Mouse (Mus musculus) embryonic facial prominence, embryonic 10.5 days (tissue): ENCODE results near the gene Rhot2. TPM values are rescaled to one million over a fixed set of nuclear protein-coding genes. Genes with fewer than 3 reads are reported as not detected.
"Not testable (repeated sequence)": the region's sequence is repeated elsewhere in the genome, so short reads cannot be mapped to it uniquely, and the experiment has no call there.

ENCODE experiments used
- DNase-seq: peaks from one replicate; pipeline ENCODE4 v3.0.0-alpha.2; 2017; ENCODE audit warnings: low spot score
- H3K27ac ChIP-seq: fragments of 300-500 bp; sonication (generic); replicated peaks from 2 replicates; pipeline ENCODE4 v1.5.1; 2016; ENCODE audit warnings: mild to moderate bottlenecking
- H3K27me3 ChIP-seq: fragments of 300-500 bp; sonication (generic); replicated peaks from 2 replicates; pipeline ENCODE4 v1.6.1; 2016; ENCODE audit warnings: low read depth, mild to moderate bottlenecking; ENCODE audit not compliant: poor library complexity, severe bottlenecking
- H3K36me3 ChIP-seq: fragments of 300-500 bp; sonication (generic); replicated peaks from 2 replicates; pipeline ENCODE4 v1.6.1; 2016; ENCODE audit warnings: mild to moderate bottlenecking, moderate library complexity
- H3K4me1 ChIP-seq: fragments of 300-500 bp; sonication (generic); 2 replicates; pipeline ENCODE4 v1.6.1; 2016
- H3K4me3 ChIP-seq: fragments of 300-500 bp; sonication (generic); 2 replicates; pipeline ENCODE4 v1.5.1; 2016; ENCODE audit warnings: mild to moderate bottlenecking, moderate library complexity
- H3K9me3 ChIP-seq: fragments of 300-500 bp; sonication (generic); 2 replicates; pipeline ENCODE4 v1.6.1; 2016; ENCODE audit warnings: mild to moderate bottlenecking
- WGBS: fragments of 180-500 bp; shearing (Covaris S2); methylation state at CpG from one replicate; pipeline ENCODE4 v1.1.7; 2016; 5-methylcytosine and 5-hydroxymethylcytosine counted together
- polyA plus RNA-seq: library from polyadenylated mRNA; unstranded; fragments of >200 nt; fragmentation: Nextera tagmentation; extraction: Ambion mirVana; gene quantifications from 2 replicates; pipeline ENCODE4 v1.2.1, GENCODE M21; 2016

Rhot2 gene
- polyA plus RNA-seq, 1 experiment from 2014 or later = 27.2 TPM

GRCm38 (mm10) chr17:25871566-25871965 lies 26.9 kb upstream of the Rhot2 start:
- H3K27ac ChIP-seq, DNase-seq, H3K27me3 ChIP-seq, H3K36me3 ChIP-seq, H3K4me3 ChIP-seq, H3K9me3 ChIP-seq: not testable (repeated sequence)
- H3K4me1 ChIP-seq = peaks cover 50% of the 10 kb centered on the region

GRCm38 (mm10) chr17:25869954-25870353 lies 25.3 kb upstream of the Rhot2 start:
- DNase-seq = no peak
- Histone ChIP-seq H3K27me3 (no peaks in the 10 kb centered on the region), H3K36me3 (no peaks in the 10 kb centered on the region), H3K4me1 (peaks cover 41% of the 10 kb centered on the region), H3K27ac (no peak overlapping the region), H3K9me3 (no peaks in the 10 kb centered on the region), H3K4me3 (no peak overlapping the region)
- WGBS = 91% methylated on average over 2 of the region's 2 CpGs

GRCm38 (mm10) chr17:25869498-25869897 lies 24.8 kb upstream of the Rhot2 start:
- 0 out of 2 replicates have a peak overlapping the region, but pooled peaks have one; percentile 6 for H3K4me3 ChIP-seq
- H3K4me1 ChIP-seq = peaks cover 41% of the 10 kb centered on the region
- 87% methylated on average over 8 of the region's 8 CpGs for WGBS
- DNase-seq = no peak
- no peaks in the 10 kb centered on the region for H3K9me3 ChIP-seq
- H3K27me3 ChIP-seq = no peaks in the 10 kb centered on the region
- H3K27ac ChIP-seq = no peak overlapping the region
- H3K36me3 ChIP-seq = no peaks in the 10 kb centered on the region

GRCm38 (mm10) chr17:25868601-25869191 lies 24.0 kb upstream of the Rhot2 start, which contains the start of gene Mcrip2:
TSS of gene Mcrip2 (minus strand) at chr17:25868764.
- peak within 1 kb of the TSS; percentile 80 for H3K27ac ChIP-seq
- peaks cover 4% of the 10 kb centered on the region; the same call in 1 of the 2 replicates for H3K36me3 ChIP-seq
- no peaks in the 10 kb centered on the region for H3K9me3 ChIP-seq
- under 1% methylated on average over 24 of the region's 24 CpGs for WGBS
- H3K27me3 ChIP-seq = no peaks in the 10 kb centered on the region
- peaks cover 33% of the 10 kb centered on the region for H3K4me1 ChIP-seq
- peak within 1 kb of the TSS; percentile 92 for H3K4me3 ChIP-seq
- DNase-seq = peak; percentile 85

GRCm38 (mm10) chr17:25867836-25868600 lies 23.4 kb upstream of the Rhot2 start:
- DNase-seq = peak; percentile 73
- Histone ChIP-seq H3K27ac (peak overlapping the region; percentile 80), H3K9me3 (no peaks in the 10 kb centered on the region), H3K27me3 (no peaks in the 10 kb centered on the region), H3K4me1 (peaks cover 30% of the 10 kb centered on the region), H3K4me3 (peak overlapping the region; percentile 92), H3K36me3 (peaks cover 4% of the 10 kb centered on the region; the same call in 1 of the 2 replicates)
- WGBS = 1% methylated on average over 42 of the region's 42 CpGs

- no peaks in the 10 kb centered on the region for H3K9me3 ChIP-seq
- DNase-seq = no peak
- peaks cover 25% of the 10 kb centered on the region for H3K4me1 ChIP-seq
- no peak overlapping the region; the same call in 1 of the 2 replicates for H3K27ac ChIP-seq
- H3K4me3 ChIP-seq = peak overlapping the region; percentile 92
- H3K27me3 ChIP-seq = no peaks in the 10 kb centered on the region
- H3K36me3 ChIP-seq = peaks cover 4% of the 10 kb centered on the region; the same call in 1 of the 2 replicates
- 15% methylated on average over 7 of the region's 7 CpGs for WGBS
These were observed 22.8 kb upstream of the Rhot2 start for GRCm38 (mm10) chr17:25867509-25867835.

- H3K27ac ChIP-seq = no peak overlapping the region
- WGBS = 90% methylated on average over 3 of the region's 3 CpGs
- H3K27me3 ChIP-seq = no peaks in the 10 kb centered on the region
- peaks cover 4% of the 10 kb centered on the region; the same call in 1 of the 2 replicates for H3K36me3 ChIP-seq
- H3K9me3 ChIP-seq = no peaks in the 10 kb centered on the region
- H3K4me1 ChIP-seq = peaks cover 34% of the 10 kb centered on the region
- no peak overlapping the region for H3K4me3 ChIP-seq
- no peak for DNase-seq
These were observed 21.5 kb upstream of the Rhot2 start for GRCm38 (mm10) chr17:25866172-25866571.

GRCm38 (mm10) chr17:25865288-25865687 lies 20.6 kb upstream of the Rhot2 start:
- WGBS = 89% methylated on average over 11 of the region's 11 CpGs
- Histone ChIP-seq H3K9me3 (no peaks in the 10 kb centered on the region), H3K27me3 (no peaks in the 10 kb centered on the region), H3K4me3 (no peak overlapping the region), H3K27ac (no peak overlapping the region), H3K4me1 (peaks cover 43% of the 10 kb centered on the region), H3K36me3 (peaks cover 4% of the 10 kb centered on the region; the same call in 1 of the 2 replicates)
- no peak for DNase-seq

GRCm38 (mm10) chr17:25864311-25864710 lies 19.7 kb upstream of the Rhot2 start:
- no peak for DNase-seq
- no peak overlapping the region for H3K4me3 ChIP-seq
- H3K27me3 ChIP-seq = no peaks in the 10 kb centered on the region
- H3K4me1 ChIP-seq = peaks cover 43% of the 10 kb centered on the region
- H3K27ac ChIP-seq = no peak overlapping the region
- H3K36me3 ChIP-seq = peaks cover 5% of the 10 kb centered on the region; the same call in 1 of the 2 replicates
- no peaks in the 10 kb centered on the region for H3K9me3 ChIP-seq
- WGBS = 88% methylated on average over 14 of the region's 14 CpGs

- no peak overlapping the region for H3K27ac ChIP-seq
- no peak overlapping the region for H3K4me3 ChIP-seq
- no peak for DNase-seq
- H3K9me3 ChIP-seq = no peaks in the 10 kb centered on the region
- no peaks in the 10 kb centered on the region for H3K27me3 ChIP-seq
- peaks cover 9% of the 10 kb centered on the region for H3K36me3 ChIP-seq
- peaks cover 38% of the 10 kb centered on the region for H3K4me1 ChIP-seq
- 88% methylated on average over 6 of the region's 6 CpGs for WGBS
These were observed 19.0 kb upstream of the Rhot2 start for GRCm38 (mm10) chr17:25863681-25864080.

- WGBS = 13% methylated on average over 6 of the region's 6 CpGs
- Histone ChIP-seq H3K27me3 (no peaks in the 10 kb centered on the region), H3K4me3 (peak overlapping the region; percentile 84), H3K36me3 (peaks cover 20% of the 10 kb centered on the region), H3K4me1 (peaks cover 23% of the 10 kb centered on the region), H3K9me3 (no peaks in the 10 kb centered on the region), H3K27ac (peak overlapping the region; percentile 93)
- DNase-seq = no peak
These were observed 17.3 kb upstream of the Rhot2 start for GRCm38 (mm10) chr17:25861704-25862612.
